Mouse (Mus musculus) lung, postnatal 0 days (tissue): ENCODE data around the gene 4833439L19Rik. TPM values are rescaled to one million over a fixed set of nuclear protein-coding genes. Genes with fewer than 3 reads are reported as not detected.
A peak's percentile ranks its signal among the peaks of the same experiment; 100 is the strongest.

Source experiments
- ATAC-seq: fragments of 200-750 bp; cut with Nextera tagmentation; 2 replicates; pipeline ENCODE4 v1.8.0; 2017; ENCODE audit warnings: moderate library complexity
- DNase-seq: peaks from one replicate; pipeline ENCODE4 v3.0.0-alpha.2; 2016; ENCODE audit warnings: low spot score
- H3K27ac ChIP-seq: fragments of 300-500 bp; sonication (generic); 2 replicates; pipeline ENCODE4 v1.5.1; 2014; ENCODE audit warnings: antibody characterized with exemption, mild to moderate bottlenecking, low read length, mixed read lengths
- H3K27me3 ChIP-seq: fragments of 300-500 bp; sonication (generic); replicated peaks from 2 replicates; pipeline ENCODE4 v1.6.1; 2014; ENCODE audit warnings: low read length, mixed read lengths; ENCODE audit not compliant: insufficient read depth
- H3K36me3 ChIP-seq: fragments of 300-500 bp; sonication (generic); 2 replicates; pipeline ENCODE4 v1.6.1; 2014; ENCODE audit warnings: low read length, mixed read lengths; ENCODE audit not compliant: insufficient read depth
- H3K4me1 ChIP-seq: fragments of 300-500 bp; sonication (generic); 2 replicates; pipeline ENCODE4 v1.6.1; 2014; ENCODE audit warnings: antibody characterized with exemption, low read depth, low read length, mixed read lengths; ENCODE audit not compliant: insufficient read depth
- H3K4me2 ChIP-seq: fragments of 300-500 bp; sonication (generic); replicated peaks from 2 replicates; pipeline ENCODE4 v1.6.1; 2014; ENCODE audit warnings: low read depth, mild to moderate bottlenecking, low read length, moderate library complexity, mixed read lengths
- H3K4me3 ChIP-seq: fragments of 300-500 bp; sonication (generic); 2 replicates; pipeline ENCODE4 v1.5.1; 2014; ENCODE audit warnings: low read depth, low read length
- H3K9ac ChIP-seq: fragments of 300-500 bp; sonication (generic); replicated peaks from 2 replicates; pipeline ENCODE4 v1.6.1; 2014; ENCODE audit warnings: low read depth, mild to moderate bottlenecking
- H3K9me3 ChIP-seq: fragments of 300-500 bp; sonication (generic); 2 replicates; pipeline ENCODE4 v1.6.1; 2016; ENCODE audit warnings: low read length, mixed read lengths
- CTCF ChIP-seq: IDR thresholded peaks from 2 replicates; pipeline ENCODE4 v1.5.1; 2016; ENCODE audit warnings: antibody characterized with exemption, mild to moderate bottlenecking
- EP300 ChIP-seq: IDR thresholded peaks from 2 replicates; pipeline ENCODE4 v1.6.1; 2016; ENCODE audit warnings: antibody characterized with exemption, mild to moderate bottlenecking, control low read depth
- WGBS: fragments of 180-500 bp; shearing (Covaris S2); extraction: QIAGEN DNeasy Blood & Tissue Kit; methylation state at CpG from one replicate; pipeline ENCODE4 v1.1.7; 2014; 5-methylcytosine and 5-hydroxymethylcytosine counted together
- polyA plus RNA-seq: library from polyadenylated mRNA; unstranded; fragments of >200 nt; fragmentation: Nextera tagmentation; extraction: Ambion mirVana; gene quantifications from 2 replicates; pipeline ENCODE4 v1.2.1, GENCODE M21; 2015

The 4833439L19Rik gene
- polyA plus RNA-seq, 1 experiment from 2014 or later = 105 TPM

DNA sequence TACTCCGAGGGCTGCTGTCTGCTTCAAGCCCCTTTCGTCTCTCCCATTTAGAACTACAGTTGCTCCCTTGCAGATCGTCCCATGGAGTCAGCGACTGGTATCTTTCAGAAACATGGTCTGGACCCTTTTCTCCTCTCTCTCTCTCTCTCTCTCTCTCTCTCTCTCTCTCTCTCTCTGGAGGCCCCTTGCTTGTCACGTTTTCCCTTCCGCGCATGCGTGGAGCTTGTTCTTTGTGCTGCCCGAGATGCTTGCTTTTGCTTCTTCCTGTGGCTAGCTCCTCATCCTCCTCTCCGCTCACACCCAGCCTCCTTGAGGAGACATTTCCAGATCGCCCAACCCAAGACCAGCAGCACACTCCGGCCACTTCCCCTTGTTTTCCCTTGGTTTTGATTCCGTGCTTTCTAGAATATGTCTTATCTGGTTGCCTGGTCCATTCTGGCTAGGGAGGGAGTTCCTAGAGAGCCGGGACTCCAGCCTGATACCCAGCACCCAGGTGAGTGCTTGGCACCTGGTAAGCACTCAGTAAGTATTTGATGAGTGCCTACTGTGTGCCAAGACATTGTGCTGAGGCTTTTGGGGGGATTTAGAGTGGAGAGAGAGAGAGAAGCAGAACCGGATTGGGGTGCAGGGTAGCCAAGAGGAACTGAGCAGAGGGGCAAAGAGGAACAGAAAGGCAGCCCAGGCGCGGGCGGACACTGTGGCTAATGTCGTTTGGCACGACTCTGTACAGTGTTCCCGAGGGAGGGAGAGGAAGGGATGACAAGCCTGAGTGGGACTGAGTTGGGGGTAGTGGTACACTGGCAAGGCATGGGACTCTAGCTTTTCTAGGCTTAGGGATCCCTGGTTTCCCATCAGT lies 12.6 kb upstream of the 4833439L19Rik start:
- no peak overlapping the region for H3K4me3 ChIP-seq
- no peak overlapping the region for H3K4me2 ChIP-seq
- H3K9ac ChIP-seq = no peak overlapping the region
- no peak for ATAC-seq
- DNase-seq = no peak
- 88% methylated on average over 21 of the region's 21 CpGs for WGBS
- H3K27ac ChIP-seq = no peak overlapping the region
- peaks cover 5% of the 10 kb centered on the region; the same call in 1 of the 2 replicates for H3K4me1 ChIP-seq
- H3K9me3 ChIP-seq = no peaks in the 10 kb centered on the region
- TF ChIP-seq CTCF (no peak), EP300 (no peak)
- no peaks in the 10 kb centered on the region for H3K27me3 ChIP-seq
- H3K36me3 ChIP-seq = no peaks in the 10 kb centered on the region

GRCm38 (mm10) chr13:54575489-54575888 lies 10.3 kb upstream of the 4833439L19Rik start:
- Histone ChIP-seq H3K36me3 (no peaks in the 10 kb centered on the region), H3K27ac (0 out of 2 replicates have a peak overlapping the region, but pooled peaks have one; percentile 79), H3K9me3 (no peaks in the 10 kb centered on the region), H3K4me2 (peak overlapping the region; percentile 64), H3K4me1 (no peaks in the 10 kb centered on the region; the same call in 1 of the 2 replicates), H3K9ac (peak overlapping the region; percentile 74), H3K27me3 (no peaks in the 10 kb centered on the region), H3K4me3 (peak overlapping the region; percentile 83)
- ATAC-seq (no peak), DNase-seq (no peak)
- WGBS = under 1% methylated on average over 19 of the region's 19 CpGs
- TF ChIP-seq EP300 (no peak), CTCF (no peak)

- Histone ChIP-seq H3K9me3 (no peaks in the 10 kb centered on the region), H3K9ac (peak within 1 kb of the TSS; percentile 74), H3K36me3 (no peaks in the 10 kb centered on the region), H3K4me2 (peak within 1 kb of the TSS; percentile 64), H3K27me3 (no peaks in the 10 kb centered on the region), H3K27ac (peak within 1 kb of the TSS; percentile 79), H3K4me3 (peak within 1 kb of the TSS; percentile 83), H3K4me1 (no peaks in the 10 kb centered on the region; the same call in 1 of the 2 replicates)
- WGBS = 4% methylated on average over 52 of the region's 55 CpGs
- no peak for TF ChIP-seq EP300
- peak; percentile 38 for TF ChIP-seq CTCF
- ATAC-seq = peak; percentile 93
- DNase-seq = peak; percentile 71
These were observed 9.7 kb upstream of the 4833439L19Rik start, which contains the start of gene Arl10 for GRCm38 (mm10) chr13:54574854-54575481. Gene Arl10, plus strand, starts transcription at chr13:54575015.

DNA sequence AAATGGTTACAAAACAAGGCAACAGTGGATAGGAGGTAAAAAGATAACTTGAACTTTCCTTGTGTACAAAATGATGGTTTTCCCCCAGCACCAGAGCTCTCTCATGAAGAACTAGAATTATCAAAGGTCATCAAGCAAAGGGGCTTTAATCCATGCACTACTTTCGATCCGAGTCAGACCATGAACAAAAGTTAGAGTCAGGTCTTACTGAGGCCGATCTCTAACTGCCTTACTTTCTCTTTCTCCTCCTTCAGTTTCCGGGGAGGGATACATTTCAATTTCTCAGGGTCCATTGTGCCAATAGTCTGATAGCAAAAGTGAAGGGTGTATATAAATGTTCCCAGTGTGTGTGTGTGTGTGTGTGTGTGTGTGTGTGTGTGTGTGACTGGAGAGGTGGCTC lies 7.4 kb upstream of the 4833439L19Rik start:
- DNase-seq = no peak
- H3K4me2 ChIP-seq = no peak overlapping the region
- no peaks in the 10 kb centered on the region for H3K9me3 ChIP-seq
- no peak for ATAC-seq
- WGBS = 79% methylated on average over 4 of the region's 4 CpGs
- no peaks in the 10 kb centered on the region for H3K36me3 ChIP-seq
- no peak for TF ChIP-seq CTCF
- TF ChIP-seq EP300 = no peak
- no peak overlapping the region for H3K4me3 ChIP-seq
- H3K4me1 ChIP-seq = no peaks in the 10 kb centered on the region; the same call in 1 of the 2 replicates
- no peak overlapping the region for H3K9ac ChIP-seq
- no peak overlapping the region for H3K27ac ChIP-seq
- H3K27me3 ChIP-seq = no peaks in the 10 kb centered on the region

DNA sequence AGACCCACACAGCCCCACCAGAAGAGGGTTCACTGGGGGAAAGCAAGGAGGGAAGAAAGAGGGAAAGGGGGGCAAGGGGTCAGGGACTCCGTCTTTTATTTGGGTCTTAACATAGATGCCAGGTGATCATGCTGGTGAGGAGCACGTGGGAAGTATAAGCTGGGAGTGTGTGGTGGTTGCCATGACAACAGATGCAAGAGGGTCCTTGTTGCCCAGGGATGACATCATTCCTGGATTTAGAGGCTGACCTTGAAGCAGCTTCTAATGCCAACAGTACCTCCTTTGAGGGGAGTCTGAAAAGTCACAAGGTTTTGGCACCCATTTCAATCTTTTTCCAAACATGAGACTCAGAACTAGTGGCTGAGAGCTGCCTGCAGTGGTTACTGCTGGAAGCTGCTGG lies 6.4 kb upstream of the 4833439L19Rik start:
- H3K9me3 ChIP-seq = no peaks in the 10 kb centered on the region
- TF ChIP-seq CTCF (no peak), EP300 (no peak)
- H3K4me3 ChIP-seq = no peak overlapping the region
- no peaks in the 10 kb centered on the region for H3K27me3 ChIP-seq
- no peaks in the 10 kb centered on the region for H3K36me3 ChIP-seq
- no peak overlapping the region for H3K9ac ChIP-seq
- no peaks in the 10 kb centered on the region; the same call in 1 of the 2 replicates for H3K4me1 ChIP-seq
- WGBS = 37% methylated on average over 2 of the region's 2 CpGs
- ATAC-seq = no peak
- H3K27ac ChIP-seq = no peak overlapping the region
- no peak overlapping the region for H3K4me2 ChIP-seq
- peak; percentile 52 for DNase-seq

DNA sequence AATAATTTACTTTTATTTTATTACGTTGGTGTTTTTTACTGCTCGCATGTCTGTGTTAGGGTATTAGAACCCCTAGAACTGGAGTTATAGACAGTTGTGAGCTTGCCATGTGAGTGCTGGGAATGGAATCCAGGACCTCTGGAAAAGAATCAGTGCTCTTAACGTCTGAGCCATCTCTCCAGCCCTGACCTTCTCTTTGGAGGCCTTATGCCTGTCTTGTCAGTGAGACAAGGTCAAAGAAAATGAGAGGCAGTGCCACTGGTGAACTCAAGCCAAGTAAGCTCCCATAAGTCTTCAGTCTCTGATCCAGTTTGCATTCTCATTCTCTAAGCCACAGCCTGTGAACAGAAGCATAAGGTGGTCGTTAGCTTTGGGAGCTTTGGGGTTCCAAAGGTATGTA lies 5.5 kb upstream of the 4833439L19Rik start:
- no peak for ATAC-seq
- TF ChIP-seq CTCF (no peak), EP300 (no peak)

More for the DNA sequence above, 5.5 kb upstream of the 4833439L19Rik start:
- Histone ChIP-seq H3K9me3 (no peaks in the 10 kb centered on the region), H3K36me3 (no peaks in the 10 kb centered on the region), H3K27ac (no peak overlapping the region), H3K4me3 (no peak overlapping the region), H3K27me3 (no peaks in the 10 kb centered on the region), H3K9ac (no peak overlapping the region), H3K4me1 (no peaks in the 10 kb centered on the region; the same call in 1 of the 2 replicates), H3K4me2 (no peak overlapping the region)
- WGBS = 72% methylated on average over 4 of the region's 4 CpGs
- no peak for DNase-seq
